In genomic region chr12:17691320-17691876, GRCm38 (mm10) we compare ENCODE assay signal across 8 mouse cellular contexts. TPM values are rescaled to one million over a fixed set of nuclear protein-coding genes. Genes with fewer than 3 reads are reported as not detected.
DNase-seq lines count a peak whose midpoint lies in the region; ATAC-seq lines count a peak whose summit lies in the region.

No protein-coding gene starts in this region.

- peak; percentile 2; the same call in 1 of the 2 replicates for ATAC-seq in embryonic facial prominence, embryonic 14.5 days (ENCODE audit: low read depth)
- peak; percentile 25 for ATAC-seq in hindbrain, embryonic 16.5 days
- peak; percentile 7; the same call in 1 of the 2 replicates for ATAC-seq in liver, embryonic 13.5 days (ENCODE audit: low read depth)
- ATAC-seq in neural tube, embryonic 12.5 days (ENCODE audit: low FRiP score, low read depth): peak; percentile 43

- peak; percentile 49 to 78 for DNase-seq in adrenal gland, adult (ENCODE audit: inconsistent age in 2 of 2, low spot score in 1 of 2)
- no peak for DNase-seq in adrenal gland, postnatal 4 days (ENCODE audit: low spot score in 2 of 2)
- peak; percentile 46 for DNase-seq in Muller cell, postnatal 12 days (ENCODE audit: inconsistent ontology term)
- no peak for DNase-seq in embryonic facial prominence, embryonic 14.5 days (ENCODE audit: low spot score)
- no peak for DNase-seq in liver, embryonic 13.5 days
- no peak for DNase-seq in frontal cortex, adult 2 months (ENCODE audit: extremely low spot score in 1 of 2, low spot score in 1 of 2)

- H3K36me3 ChIP-seq in embryonic facial prominence, embryonic 14.5 days (ENCODE audit: control insufficient read depth, insufficient read depth, low read length): no peaks in the 10 kb centered on the region
- H3K36me3 ChIP-seq in hindbrain, embryonic 16.5 days (ENCODE audit: control insufficient read depth, insufficient read depth, low read length): no peaks in the 10 kb centered on the region
- no peaks in the 10 kb centered on the region for H3K36me3 ChIP-seq in liver, embryonic 13.5 days
- no peaks in the 10 kb centered on the region for H3K36me3 ChIP-seq in neural tube, embryonic 12.5 days

- H3K4me3 ChIP-seq in embryonic facial prominence, embryonic 14.5 days (ENCODE audit: low read depth, low read length): peak overlapping the region; percentile 82
- H3K4me3 ChIP-seq in hindbrain, embryonic 16.5 days (ENCODE audit: low read length): peak overlapping the region; percentile 79
- peak overlapping the region; percentile 73 for H3K4me3 ChIP-seq in liver, embryonic 13.5 days (replicated peaks)
- peak overlapping the region; percentile 70 for H3K4me3 ChIP-seq in neural tube, embryonic 12.5 days

- peaks cover 34% of the 10 kb centered on the region for H3K4me1 ChIP-seq in embryonic facial prominence, embryonic 14.5 days (ENCODE audit: control insufficient read depth, insufficient read depth, low read length)
- H3K4me1 ChIP-seq in hindbrain, embryonic 16.5 days (ENCODE audit: control insufficient read depth, insufficient read depth, low read depth, low read length): peaks cover 18% of the 10 kb centered on the region
- peaks cover 62% of the 10 kb centered on the region for H3K4me1 ChIP-seq in liver, embryonic 13.5 days (replicated peaks)
- peaks cover 14% of the 10 kb centered on the region for H3K4me1 ChIP-seq in neural tube, embryonic 12.5 days

- no peaks in the 10 kb centered on the region for H3K9me3 ChIP-seq in embryonic facial prominence, embryonic 14.5 days (ENCODE audit: control insufficient read depth, low read length)
- no peaks in the 10 kb centered on the region for H3K9me3 ChIP-seq in hindbrain, embryonic 16.5 days (ENCODE audit: control insufficient read depth, low read length)
- H3K9me3 ChIP-seq in liver, embryonic 13.5 days (replicated peaks): no peaks in the 10 kb centered on the region
- no peaks in the 10 kb centered on the region for H3K9me3 ChIP-seq in neural tube, embryonic 12.5 days

- H3K9ac ChIP-seq in embryonic facial prominence, embryonic 14.5 days (ENCODE audit: low read depth, low read length): peak overlapping the region; percentile 81
- peak overlapping the region; percentile 80 for H3K9ac ChIP-seq in hindbrain, embryonic 16.5 days (ENCODE audit: low read depth, low read length)
- H3K9ac ChIP-seq in liver, embryonic 13.5 days: peak overlapping the region; percentile 79
- H3K9ac ChIP-seq in neural tube, embryonic 12.5 days: peak overlapping the region; percentile 77

- under 1% methylated on average over 25 of the region's 30 CpGs for WGBS in embryonic facial prominence, embryonic 14.5 days
- under 1% methylated on average over 24 of the region's 30 CpGs for WGBS in hindbrain, embryonic 16.5 days
- under 1% methylated on average over 30 of the region's 30 CpGs for WGBS in liver, embryonic 13.5 days (ENCODE audit: insufficient replicate concordance)
- under 1% methylated on average over 30 of the region's 30 CpGs for WGBS in neural tube, embryonic 12.5 days

- no peaks in the 10 kb centered on the region for H3K27me3 ChIP-seq in embryonic facial prominence, embryonic 14.5 days (replicated peaks; ENCODE audit: control insufficient read depth, insufficient read depth, low read length)
- H3K27me3 ChIP-seq in hindbrain, embryonic 16.5 days (replicated peaks; ENCODE audit: control insufficient read depth, insufficient read depth, low read length): no peaks in the 10 kb centered on the region
- peaks cover 25% of the 10 kb centered on the region for H3K27me3 ChIP-seq in liver, embryonic 13.5 days
- no peaks in the 10 kb centered on the region for H3K27me3 ChIP-seq in neural tube, embryonic 12.5 days (replicated peaks)

- H3K27ac ChIP-seq in embryonic facial prominence, embryonic 14.5 days (replicated peaks; ENCODE audit: low read depth, low read length): no peak overlapping the region; the same call in 1 of the 2 replicates
- H3K27ac ChIP-seq in hindbrain, embryonic 16.5 days (ENCODE audit: low read depth, low read length): peak overlapping the region; percentile 68; the same call in 1 of the 2 replicates
- no peak overlapping the region for H3K27ac ChIP-seq in liver, embryonic 13.5 days
- H3K27ac ChIP-seq in neural tube, embryonic 12.5 days: no peak overlapping the region

- H3K4me2 ChIP-seq in embryonic facial prominence, embryonic 14.5 days (ENCODE audit: low read depth, low read length): peak overlapping the region; percentile 94
- H3K4me2 ChIP-seq in hindbrain, embryonic 16.5 days (ENCODE audit: low read length): peak overlapping the region; percentile 94
- H3K4me2 ChIP-seq in liver, embryonic 13.5 days: peak overlapping the region; percentile 95
- peak overlapping the region; percentile 97 for H3K4me2 ChIP-seq in neural tube, embryonic 12.5 days (replicated peaks)

RNA-seq across cellular contexts. Expression of gene Hpcal1, which starts 0.7 kb away (rescaled TPM):
- 10 to 100 TPM; 30.1 to 34.5 TPM for total RNA-seq in adrenal gland, postnatal 4 days (2021)
- 57.1 and 57.7 TPM in 2 replicates for polyA plus RNA-seq in embryonic facial prominence, embryonic 14.5 days (2014; fragmentation: Nextera tagmentation; extraction: Ambion mirVana)
- 150 and 167 TPM in 2 replicates for polyA plus RNA-seq in hindbrain, embryonic 16.5 days (2015; fragmentation: Nextera tagmentation; extraction: Ambion mirVana)
- polyA plus RNA-seq in liver, embryonic 13.5 days (2015; fragmentation: Nextera tagmentation; extraction: Ambion mirVana): 15.7 and 16.0 TPM in 2 replicates
- 35.1 and 38.6 TPM in 2 replicates for polyA plus RNA-seq in neural tube, embryonic 12.5 days (2016; fragmentation: Nextera tagmentation; extraction: Ambion mirVana)
- polyA plus RNA-seq in frontal cortex, adult 2 months (2012; rRNA removed): 56.7 and 80.5 TPM in 2 replicates

Comparison
In these comparisons a context has a peak if more than half of its experiments do, and no peak if none do; other contexts are left out.
1. DNase-seq: peak in adrenal gland, adult (2 of 2) and Muller cell, postnatal 12 days (single experiment); none in adrenal gland, postnatal 4 days (0 of 2), embryonic facial prominence, embryonic 14.5 days (single experiment), liver, embryonic 13.5 days (single experiment) and frontal cortex, adult 2 months (0 of 2).
2. Peak in every context shown above with its lines, with median percentiles within 50 percentile points of each other: ATAC-seq, H3K4me2 ChIP-seq, H3K4me3 ChIP-seq and H3K9ac ChIP-seq.